Mouse (Mus musculus): ENCODE results near the gene Gnl1. TPM values are rescaled to one million over a fixed set of nuclear protein-coding genes. Genes with fewer than 3 reads are reported as not detected.
"Not testable (repeated sequence)": the region's sequence is repeated elsewhere in the genome, so short reads cannot be mapped to it uniquely, and the experiment has no call there.

Gnl1 gene
- total RNA-seq (2021): 100 to 1,000 TPM; 173 to 198 TPM

DNA sequence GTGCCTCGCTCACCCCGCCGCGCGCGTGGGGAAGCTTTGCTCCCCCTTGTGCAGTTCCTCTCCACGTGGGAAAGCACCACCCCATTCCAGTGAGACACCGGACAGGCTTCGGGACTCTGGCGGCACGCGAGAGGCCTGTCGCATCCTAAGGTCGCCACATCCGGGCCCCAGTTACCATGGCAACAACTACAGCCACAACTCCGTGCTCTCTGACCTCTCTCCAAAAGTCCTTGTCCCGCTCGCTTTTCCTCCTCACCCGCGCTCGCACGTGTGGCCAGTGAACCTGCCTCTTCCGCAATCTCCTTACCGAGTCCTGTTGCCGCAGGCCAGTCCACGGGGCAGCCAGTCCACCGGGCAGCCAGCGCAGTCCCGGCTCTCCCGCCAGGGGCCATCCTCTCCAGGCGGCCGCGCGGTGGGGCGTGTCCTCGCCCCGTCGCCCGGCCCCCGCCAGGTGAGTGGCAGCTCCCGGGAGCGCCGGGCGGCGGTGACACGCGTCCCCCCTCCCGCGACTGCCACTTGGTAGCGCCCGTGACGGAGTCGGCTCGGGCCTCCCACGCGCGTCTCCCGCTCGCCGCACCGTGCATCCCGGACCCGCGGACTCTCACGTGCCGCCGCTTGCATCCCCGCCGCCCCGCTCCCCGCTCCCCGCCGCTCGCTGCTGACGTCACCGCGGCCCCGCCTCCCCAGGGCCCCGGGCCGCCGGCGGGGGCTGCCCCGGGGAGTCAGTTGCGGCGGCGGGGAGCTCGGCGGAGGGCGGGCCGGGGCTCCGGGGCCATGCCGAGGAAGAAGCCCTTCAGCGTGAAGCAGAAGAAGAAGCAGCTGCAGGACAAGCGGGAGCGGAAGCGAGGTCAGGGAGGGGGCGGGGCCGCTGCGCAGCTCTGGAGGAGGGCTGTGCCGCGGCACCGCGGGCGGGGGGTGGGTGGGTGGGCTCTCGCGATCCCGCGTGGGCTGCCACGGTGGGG lies at the start of gene Gnl1, which contains the start of gene Prr3:
Gene Gnl1 (plus strand): TSS at position 451 of the 962 bp plus-strand sequence.
Gene Prr3 (minus strand): TSS at position 836 of the 962 bp plus-strand sequence.
- peak; percentile 97 for DNase-seq (ENCODE audit: low spot score in 2 of 2)
- intact Hi-C loops (cut with DNase I): loop anchor here (5.0 kb wide), 1 partner anchor 57 kb away; no protein-coding TSS in a partner anchor

DNA sequence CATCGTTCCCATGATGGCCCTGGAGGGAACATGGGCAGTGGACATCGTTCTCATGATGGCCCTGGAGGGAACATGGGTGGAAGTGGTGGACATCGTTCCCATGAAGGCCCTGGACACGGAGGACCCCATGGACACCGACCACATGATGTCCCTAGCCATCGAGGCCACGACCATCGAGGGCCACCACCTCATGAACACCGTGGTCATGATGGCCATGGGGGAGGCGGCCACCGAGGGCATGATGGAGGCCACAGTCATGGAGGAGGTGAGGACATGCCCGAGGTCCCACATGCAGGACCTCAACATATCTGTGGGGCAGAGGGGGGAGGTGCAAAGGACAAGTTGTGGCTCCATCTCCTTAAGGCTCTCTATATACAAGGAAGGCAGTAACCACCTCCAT lies 49.0 kb upstream of the Gnl1 start:
- no peak for DNase-seq (ENCODE audit: low spot score in 2 of 2)
- intact Hi-C loops (cut with DNase I): no loop called here

DNA sequence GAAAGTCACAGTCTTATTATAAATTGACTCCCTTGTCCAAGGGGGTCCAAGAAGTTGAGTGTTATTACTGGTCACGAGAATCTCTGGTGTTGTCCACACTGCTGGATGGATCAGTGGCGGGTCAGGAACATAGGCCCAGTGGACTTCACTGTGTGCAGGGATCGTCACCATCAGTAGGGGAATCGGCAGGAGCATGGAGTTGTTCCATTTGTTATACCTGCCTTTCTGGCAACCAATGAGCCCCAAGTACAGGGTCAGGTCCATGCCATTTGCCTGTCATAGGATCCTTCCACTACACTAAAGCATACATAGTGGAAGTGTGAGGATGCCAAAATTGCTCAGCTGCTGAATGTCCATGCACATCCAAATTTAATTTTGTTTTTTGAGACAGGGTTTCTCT lies 47.0 kb upstream of the Gnl1 start:
- intact Hi-C loops (cut with DNase I): no loop called here
- no peak for DNase-seq (ENCODE audit: low spot score in 2 of 2)

DNA sequence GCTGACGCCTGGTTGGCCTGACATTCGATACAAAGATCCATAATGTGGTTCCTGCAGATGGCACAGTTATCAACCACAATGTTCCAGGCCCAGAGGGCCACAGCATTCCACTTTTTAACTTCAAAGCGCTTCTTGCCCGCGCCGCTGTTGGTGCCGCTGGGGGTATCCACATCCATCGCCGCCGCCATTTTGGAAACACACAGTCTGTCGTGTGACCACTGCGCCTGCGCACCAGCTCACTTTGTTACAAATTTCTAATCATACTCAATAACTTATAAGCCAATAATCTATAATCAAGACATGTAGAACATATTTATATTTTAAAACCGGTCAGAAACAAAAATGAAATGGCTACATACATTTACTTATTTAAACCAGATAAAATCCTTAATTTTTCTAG lies 43.9 kb upstream of the Gnl1 start:
- not testable (repeated sequence) for DNase-seq (ENCODE audit: low spot score in 2 of 2)
- intact Hi-C loops (cut with DNase I): loop anchor here (2.0 to 5.0 kb wide), 2 partner anchors 57 to 177 kb away; no protein-coding TSS in a partner anchor

DNA sequence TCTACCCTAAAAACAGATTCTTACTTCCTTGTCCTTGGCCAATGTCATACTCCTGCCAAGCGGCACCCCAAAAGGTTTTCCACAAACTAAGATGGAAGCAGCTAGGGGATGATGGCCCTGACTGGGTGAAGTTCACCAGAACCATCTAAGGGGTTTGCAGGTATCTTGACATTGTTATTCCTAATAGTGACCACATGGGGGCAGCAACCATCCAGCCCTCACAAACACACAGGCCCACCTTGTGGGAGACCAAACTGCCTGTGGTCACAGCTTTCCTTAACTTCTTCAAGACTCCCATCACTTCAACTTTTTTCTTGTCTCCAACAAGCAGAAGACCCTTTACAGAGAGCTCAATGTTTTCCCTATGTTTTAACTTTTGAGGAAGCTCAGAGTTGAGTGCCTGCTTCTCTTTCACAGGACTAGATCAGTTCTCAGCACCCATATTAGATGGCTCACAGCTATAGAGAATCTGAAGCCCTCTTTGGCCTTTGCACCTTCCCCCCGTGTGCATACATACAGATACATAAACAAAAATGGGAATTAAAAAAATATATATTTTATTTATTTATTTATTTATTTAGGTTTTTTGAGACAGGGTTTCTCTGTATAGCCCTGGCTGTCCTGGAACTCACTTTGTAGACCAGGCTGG lies 41.8 kb upstream of the Gnl1 start:
- DNase-seq (ENCODE audit: low spot score in 2 of 2): no peak
- intact Hi-C loops (cut with DNase I): loop anchor here (2.0 to 5.0 kb wide), 2 partner anchors 55 to 174 kb away; no protein-coding TSS in a partner anchor

DNA sequence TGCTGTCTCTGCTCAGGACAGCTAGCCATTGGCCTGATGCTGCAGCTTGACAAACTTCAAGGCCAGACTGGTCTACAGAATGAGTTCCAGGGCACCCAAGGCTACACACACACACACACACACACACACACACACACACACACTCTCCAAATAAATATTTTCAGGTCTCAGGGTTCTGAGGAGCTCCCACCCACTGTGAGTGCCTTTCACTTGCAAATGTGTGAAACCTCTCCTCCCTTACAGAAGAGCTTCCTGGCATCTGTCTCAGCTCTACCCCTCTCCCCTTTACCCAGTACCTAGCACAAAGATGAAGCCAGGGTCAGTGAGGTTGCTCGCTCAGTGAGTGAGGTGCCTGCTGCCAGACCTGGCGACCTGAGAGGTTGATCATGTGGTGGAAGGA lies 40.5 kb upstream of the Gnl1 start:
- no peak for DNase-seq (ENCODE audit: low spot score in 2 of 2)
- intact Hi-C loops (cut with DNase I): loop anchor here (5.0 kb wide), 1 partner anchor 173 kb away; no protein-coding TSS in a partner anchor

DNA sequence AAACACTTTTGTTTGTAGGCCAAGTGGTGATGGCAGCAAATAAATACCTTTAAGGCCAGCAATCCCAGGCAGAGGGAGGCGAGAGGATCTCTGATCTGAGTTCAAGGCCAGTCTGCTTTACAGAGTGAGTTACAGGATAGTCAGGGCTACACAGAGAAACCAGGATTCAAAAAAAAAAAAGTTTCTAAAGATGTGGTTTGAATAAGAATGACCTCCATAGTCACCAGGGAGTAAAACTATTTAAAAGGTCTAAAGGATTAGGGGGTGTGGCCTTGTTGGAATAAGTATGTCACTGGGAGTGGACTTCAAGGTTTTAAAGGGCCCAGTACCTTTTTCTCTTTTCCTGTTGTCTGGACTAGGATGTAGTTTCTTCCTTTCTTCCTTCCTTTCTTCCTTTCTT lies 39.7 kb upstream of the Gnl1 start:
- intact Hi-C loops (cut with DNase I): loop anchor here (5.0 kb wide), 1 partner anchor 172 kb away; no protein-coding TSS in a partner anchor
- no peak for DNase-seq (ENCODE audit: low spot score in 2 of 2)

DNA sequence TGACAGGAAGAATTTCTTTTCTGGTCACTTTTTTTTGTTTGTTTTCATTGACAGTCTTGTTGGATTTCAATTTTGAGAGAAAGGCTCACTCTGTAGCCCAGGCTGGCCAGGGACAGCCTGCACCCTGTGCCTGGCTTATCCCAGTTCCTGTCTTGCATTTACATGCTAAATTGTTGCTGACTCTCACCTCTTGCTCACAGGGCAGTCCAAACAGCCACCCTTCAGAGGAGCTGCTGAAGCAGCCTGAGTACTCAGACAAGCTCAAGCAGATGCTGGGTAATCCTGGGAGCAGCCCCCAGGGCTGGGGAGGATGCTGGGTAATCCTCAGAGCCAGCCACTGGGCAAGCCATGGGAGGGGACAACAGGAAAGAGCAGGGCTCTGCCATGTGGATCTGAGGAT lies 28.7 kb upstream of the Gnl1 start:
- intact Hi-C loops (cut with DNase I); DNase-seq (ENCODE audit: low spot score in 2 of 2): not testable (repeated sequence)

DNA sequence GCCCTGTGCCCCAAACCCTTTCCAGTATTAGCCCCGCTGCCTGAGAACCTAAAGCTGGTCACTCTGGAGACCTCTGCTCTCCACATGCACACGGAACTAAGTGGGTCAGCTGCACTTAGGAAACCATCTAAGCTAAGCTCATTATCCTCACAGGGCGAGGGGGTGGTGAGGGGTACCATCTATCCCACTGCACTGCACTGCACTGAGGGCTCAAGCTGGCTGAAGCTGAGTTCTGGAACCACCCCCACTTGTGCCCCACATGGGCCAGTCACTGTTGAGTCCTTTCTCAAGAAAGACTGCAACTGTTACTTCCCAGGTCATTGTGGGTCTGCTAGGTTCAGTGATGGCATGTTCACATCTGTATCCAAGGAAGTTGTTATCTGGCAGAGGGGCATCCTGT lies 27.1 kb upstream of the Gnl1 start:
- DNase-seq (ENCODE audit: low spot score in 2 of 2); intact Hi-C loops (cut with DNase I): not testable (repeated sequence)

DNA sequence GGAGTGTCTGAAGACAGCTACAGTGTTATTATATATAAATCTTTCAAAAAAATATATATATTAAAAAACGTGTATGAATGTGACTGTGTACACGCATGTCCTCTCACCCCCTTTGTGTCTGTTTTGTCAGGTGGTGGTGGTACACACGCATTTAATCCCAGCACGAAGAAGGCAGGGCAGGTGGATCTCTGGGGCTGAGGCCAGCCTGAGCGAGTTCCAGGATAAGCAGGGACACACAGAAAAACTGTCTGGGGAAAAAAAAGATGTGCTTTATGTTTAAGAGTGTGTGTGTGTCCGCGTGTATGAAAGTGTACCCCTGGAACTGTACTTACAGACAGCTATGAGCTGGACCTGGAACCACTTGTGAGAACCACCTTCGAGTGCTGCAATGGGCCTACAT lies 25.0 kb upstream of the Gnl1 start:
- DNase-seq (ENCODE audit: low spot score in 2 of 2): no peak
- intact Hi-C loops (cut with DNase I): no loop called here

DNA sequence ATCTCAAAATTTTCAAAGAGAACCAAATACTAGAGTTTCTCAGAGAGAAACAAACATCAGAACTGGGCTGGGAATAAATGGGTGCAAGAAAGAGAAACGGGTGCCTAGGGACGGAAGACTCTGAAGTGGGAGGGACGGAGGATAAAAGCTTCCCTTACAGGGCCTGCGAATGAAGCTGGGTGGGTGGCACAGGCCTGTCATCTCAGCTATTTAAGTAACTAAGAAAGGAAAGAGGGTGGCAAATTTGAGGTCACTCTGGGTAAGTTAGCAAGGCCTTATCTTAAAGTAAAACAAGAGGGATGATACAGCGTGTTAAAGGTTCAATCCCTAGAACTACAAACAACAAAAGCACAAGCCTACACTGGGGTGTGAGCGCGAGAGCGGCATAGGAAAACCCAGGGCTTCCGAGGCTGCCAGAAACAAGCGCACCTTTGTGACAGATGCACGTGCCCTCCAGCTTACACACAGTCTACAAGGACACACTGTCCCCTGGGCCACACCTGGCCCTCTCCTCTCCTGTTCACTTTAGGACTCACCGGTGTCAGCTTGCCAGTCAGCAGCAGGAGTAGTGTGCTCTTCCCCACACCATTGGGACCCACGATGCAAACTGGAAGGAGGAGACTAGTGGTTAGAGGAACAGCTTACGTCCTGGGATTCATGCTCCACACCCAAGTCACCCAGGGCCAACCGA lies 21.0 kb upstream of the Gnl1 start:
- DNase-seq (ENCODE audit: low spot score in 2 of 2): no peak
- intact Hi-C loops (cut with DNase I): no loop called here

DNA sequence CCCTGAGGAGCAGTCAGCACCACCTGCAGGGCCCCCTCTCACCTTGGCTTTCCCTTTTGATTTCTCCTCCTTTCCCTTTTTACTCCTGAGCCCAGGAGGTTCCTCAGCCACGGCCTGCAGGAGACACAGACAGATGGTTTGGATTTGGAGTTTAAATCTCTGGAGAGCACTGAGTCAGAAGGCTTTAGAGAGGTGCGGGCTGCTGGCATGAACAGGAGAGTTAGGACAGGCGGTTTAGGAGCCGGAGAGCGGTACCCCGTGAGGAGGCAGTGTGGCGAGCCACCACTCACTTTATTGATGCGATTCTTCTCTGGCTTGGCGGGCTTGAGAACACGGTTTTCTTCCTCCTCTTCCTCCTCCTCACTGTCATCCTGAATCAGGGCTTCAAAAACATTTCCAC lies 16.4 kb upstream of the Gnl1 start:
- intact Hi-C loops (cut with DNase I): no loop called here
- DNase-seq (ENCODE audit: low spot score in 2 of 2): no peak

DNA sequence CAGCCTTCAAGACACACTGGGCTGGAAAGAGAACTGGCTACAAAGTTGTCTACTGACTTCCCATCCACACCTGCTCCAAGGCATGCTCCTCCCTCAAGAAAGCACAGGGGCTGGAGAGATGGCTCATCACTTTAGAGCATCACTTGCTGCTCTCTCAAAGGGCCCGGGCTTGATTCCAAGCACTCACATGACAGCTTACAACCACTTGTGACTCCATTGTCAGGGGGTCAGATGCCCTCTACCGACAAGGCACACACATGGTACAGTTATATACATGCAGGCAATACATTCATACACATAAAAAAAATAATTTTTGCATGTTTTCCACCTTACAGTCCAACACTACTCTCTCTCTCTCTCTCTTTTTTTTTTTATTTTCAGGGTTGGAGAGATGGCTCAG lies 12.0 kb upstream of the Gnl1 start:
- intact Hi-C loops (cut with DNase I): no loop called here
- DNase-seq (ENCODE audit: low spot score in 2 of 2): no peak

DNA sequence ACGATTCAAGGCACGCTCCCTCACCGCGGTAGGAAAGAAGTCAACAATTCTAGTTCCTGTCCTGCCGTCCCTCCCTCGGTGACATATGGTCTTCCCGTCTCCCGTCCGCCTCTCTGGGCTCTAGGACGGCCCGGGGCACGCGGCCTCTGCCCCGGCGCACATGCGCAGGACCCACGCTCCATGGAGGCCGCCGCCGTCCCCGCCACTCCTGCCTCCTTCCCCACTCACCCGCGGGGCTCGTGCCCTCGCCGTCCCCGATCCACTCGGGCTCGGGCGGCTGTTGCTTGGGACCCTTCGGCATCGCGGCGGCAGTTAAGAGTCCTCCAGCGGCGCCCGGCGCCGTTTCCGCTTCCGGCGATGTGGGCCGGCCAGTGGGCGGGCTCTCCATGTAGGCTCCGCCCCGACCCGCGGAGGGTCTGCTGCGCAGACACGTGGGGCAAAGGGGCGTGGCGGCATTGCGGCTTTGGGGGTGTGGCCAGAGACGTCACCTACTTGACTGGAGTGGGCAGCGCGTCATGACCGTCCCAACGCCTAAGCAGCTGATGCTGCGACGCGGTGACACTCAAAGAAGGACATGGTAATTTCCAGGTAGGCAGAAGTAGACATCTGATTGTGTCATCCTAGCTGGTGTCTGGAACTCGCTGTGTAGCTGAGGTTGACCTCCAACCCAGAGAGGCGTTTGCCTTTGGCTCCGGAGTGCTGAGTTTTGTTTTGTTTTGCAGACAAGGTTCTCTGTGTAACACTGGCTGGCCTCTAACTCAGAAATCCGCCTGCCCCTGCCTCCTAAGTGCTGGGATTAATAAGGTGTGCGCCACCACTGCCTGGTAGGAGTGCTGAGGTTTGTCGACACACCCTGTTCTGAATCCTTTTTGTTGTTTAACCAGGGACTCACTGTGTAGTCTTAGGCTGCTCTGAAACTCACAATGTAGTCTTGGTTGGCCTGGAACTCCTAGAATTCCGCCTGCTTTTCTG lies 9.9 kb upstream of the Gnl1 start, which contains the start of gene Abcf1:
Gene Abcf1 (minus strand): TSS at position 344 of the 972 bp plus-strand sequence.
- peak; percentile 98 for DNase-seq (ENCODE audit: low spot score in 2 of 2)
- intact Hi-C loops (cut with DNase I): no loop called here

DNA sequence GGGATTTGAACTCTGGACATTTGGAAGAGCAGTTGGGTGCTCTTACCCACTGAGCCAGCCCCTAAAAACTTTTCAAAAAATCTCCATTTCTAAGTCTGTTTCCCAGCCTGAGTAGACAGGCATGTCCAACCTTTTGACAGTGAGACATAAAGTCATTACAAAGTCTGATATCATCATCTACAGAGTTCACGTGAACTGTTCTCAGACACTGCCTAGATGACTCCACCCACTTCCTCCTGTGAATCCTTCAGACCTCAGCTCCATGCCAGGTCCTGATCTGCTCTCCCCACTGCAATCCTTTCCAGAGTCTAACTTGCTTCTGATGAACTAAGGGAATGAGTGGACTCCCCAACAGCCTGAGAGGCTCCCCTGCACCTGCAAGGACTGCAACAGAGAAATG lies 7.5 kb upstream of the Gnl1 start:
- intact Hi-C loops (cut with DNase I): no loop called here
- no peak for DNase-seq (ENCODE audit: low spot score in 2 of 2)

DNA sequence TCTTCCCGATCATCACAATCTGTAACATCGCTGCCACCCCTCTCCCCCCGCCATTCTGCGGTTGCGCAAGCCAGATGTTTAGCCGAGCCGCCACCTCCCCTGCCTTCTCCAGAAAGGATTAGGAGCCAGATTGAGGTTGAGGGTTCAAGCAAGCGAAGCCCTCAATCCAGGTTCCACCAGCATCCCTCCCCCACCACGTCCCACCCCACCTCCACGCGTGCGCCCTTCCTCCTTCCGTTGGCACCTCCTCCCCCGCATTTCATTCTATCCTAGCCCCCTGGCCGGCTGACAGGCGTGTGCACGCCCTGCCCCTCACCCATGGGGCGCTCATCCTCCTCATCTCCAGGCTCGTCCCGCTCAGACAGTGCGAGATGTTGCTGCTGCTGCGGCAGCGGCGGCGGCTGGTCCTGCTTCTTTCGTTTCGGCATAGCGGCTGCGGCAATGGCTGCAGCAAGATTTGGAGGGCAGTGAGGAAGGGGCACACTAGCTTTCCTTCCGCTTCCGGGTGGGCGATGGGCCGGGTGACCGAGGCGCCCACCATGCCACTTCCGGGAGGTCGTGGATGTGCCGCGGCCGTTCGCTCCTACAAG lies 745 bp upstream of the Gnl1 start:
- intact Hi-C loops (cut with DNase I): no loop called here
- peak; percentile 93 to 96 for DNase-seq (ENCODE audit: low spot score in 2 of 2)

DNA sequence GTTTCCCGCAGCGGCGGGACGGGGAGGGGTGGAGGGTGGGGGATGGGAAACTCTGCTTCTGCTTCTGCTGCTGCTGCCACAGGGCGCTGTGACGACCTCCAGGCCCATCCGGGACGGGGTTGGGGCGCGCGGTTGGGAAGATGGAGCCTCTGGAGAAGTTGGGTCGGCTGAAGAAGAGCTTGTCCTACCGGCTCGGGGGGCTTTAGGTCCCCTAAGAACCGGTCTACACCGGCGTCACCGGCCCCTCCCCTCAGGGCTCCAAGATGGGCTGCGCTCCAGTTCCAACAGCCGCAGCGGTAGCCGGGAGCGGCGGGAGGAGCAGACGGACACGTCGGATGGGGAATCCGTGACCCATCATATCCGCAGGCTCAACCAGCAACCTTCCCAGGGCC lies 708 bp downstream of the Gnl1 start:
- peak; percentile 51 to 59 for DNase-seq (ENCODE audit: low spot score in 2 of 2)
- intact Hi-C loops (cut with DNase I): loop anchor here (5.0 kb wide), 1 partner anchor 58 kb away; no protein-coding TSS in a partner anchor

DNA sequence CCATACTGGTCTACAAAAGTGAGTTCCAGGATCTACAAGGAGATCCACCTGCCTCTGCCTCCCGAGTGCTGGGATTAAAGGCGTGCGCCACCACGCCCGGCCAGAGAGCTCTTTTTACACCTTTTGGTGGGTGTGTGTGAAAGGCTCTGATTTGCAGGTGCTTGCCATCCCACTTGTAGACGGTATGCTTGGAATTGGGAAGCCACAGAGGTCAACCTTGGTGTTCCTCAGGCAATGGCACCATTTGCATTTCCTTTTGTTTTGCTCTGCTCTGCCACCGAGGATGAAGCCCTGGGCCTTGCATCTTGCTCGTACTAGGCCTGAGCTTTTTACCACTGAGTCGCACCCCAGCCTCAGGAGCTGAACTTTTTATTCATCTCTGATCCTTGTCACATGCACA lies 2.1 kb downstream of the Gnl1 start:
- intact Hi-C loops (cut with DNase I): loop anchor here (5.0 kb wide), 1 partner anchor 59 kb away; no protein-coding TSS in a partner anchor
- no peak for DNase-seq (ENCODE audit: low spot score in 2 of 2)
